Mouse (Mus musculus) embryonic facial prominence, embryonic 11.5 days (tissue): Measurements from ENCODE around the gene Tfeb. TPM values are rescaled to one million over a fixed set of nuclear protein-coding genes. Genes with fewer than 3 reads are reported as not detected.

Experiments used
- ATAC-seq: fragments of 200-750 bp; cut with Nextera tagmentation; replicated peaks from 2 replicates; pipeline ENCODE4 v1.8.0; 2017; ENCODE audit warnings: low read depth; ENCODE audit not compliant: insufficient number of reproducible peaks, low FRiP score, low TSS enrichment
- DNase-seq: peaks from one replicate; pipeline ENCODE4 v3.0.0-alpha.2; 2015; ENCODE audit warnings: low spot score
- H3K27ac ChIP-seq: fragments of 300-500 bp; sonication (generic); replicated peaks from 2 replicates; pipeline ENCODE4 v1.5.1; 2014; ENCODE audit warnings: mild to moderate bottlenecking, low read depth, low read length, control low read depth
- H3K27me3 ChIP-seq: fragments of 300-500 bp; sonication (generic); 2 replicates; pipeline ENCODE4 v1.6.1; 2014; ENCODE audit warnings: mild to moderate bottlenecking, low read length, moderate library complexity, mixed read lengths; ENCODE audit not compliant: control insufficient read depth, insufficient read depth
- H3K36me3 ChIP-seq: fragments of 300-500 bp; sonication (generic); replicated peaks from 2 replicates; pipeline ENCODE4 v1.6.1; 2014; ENCODE audit warnings: low read depth, mild to moderate bottlenecking, low read length, moderate library complexity, mixed read lengths; ENCODE audit not compliant: control insufficient read depth, insufficient read depth
- H3K4me1 ChIP-seq: fragments of 300-500 bp; sonication (generic); 2 replicates; pipeline ENCODE4 v1.6.1; 2014; ENCODE audit warnings: low read length, mixed read lengths; ENCODE audit not compliant: control insufficient read depth, insufficient read depth
- H3K4me2 ChIP-seq: fragments of 300-500 bp; sonication (generic); 2 replicates; pipeline ENCODE4 v1.6.1; 2014; ENCODE audit warnings: low read depth, mild to moderate bottlenecking, control low read depth, low read length, moderate library complexity
- H3K4me3 ChIP-seq: fragments of 300-500 bp; sonication (generic); 2 replicates; pipeline ENCODE4 v1.5.1; 2014; ENCODE audit warnings: low read depth, low read length, control low read depth
- H3K9ac ChIP-seq: fragments of 300-500 bp; sonication (generic); replicated peaks from 2 replicates; pipeline ENCODE4 v1.6.1; 2014; ENCODE audit warnings: mild to moderate bottlenecking, control low read depth, low read length
- H3K9me3 ChIP-seq: fragments of 300-500 bp; sonication (generic); replicated peaks from 2 replicates; pipeline ENCODE4 v1.6.1; 2016; ENCODE audit warnings: mild to moderate bottlenecking, low read length, inconsistent platforms, mixed read lengths; ENCODE audit not compliant: control insufficient read depth
- WGBS: fragments of 180-500 bp; shearing (Covaris S2); extraction: QIAGEN DNeasy Blood & Tissue Kit; methylation state at CpG from one replicate; pipeline ENCODE4 v1.1.7; 2014; 5-methylcytosine and 5-hydroxymethylcytosine counted together
- polyA plus RNA-seq: library from polyadenylated mRNA; unstranded; fragments of >200 nt; fragmentation: Nextera tagmentation; extraction: Ambion mirVana; gene quantifications from 2 replicates; pipeline ENCODE4 v1.2.1, GENCODE M21; 2014

Gene Tfeb
- polyA plus RNA-seq, 1 experiment from 2014 or later = 2.1 TPM

DNA sequence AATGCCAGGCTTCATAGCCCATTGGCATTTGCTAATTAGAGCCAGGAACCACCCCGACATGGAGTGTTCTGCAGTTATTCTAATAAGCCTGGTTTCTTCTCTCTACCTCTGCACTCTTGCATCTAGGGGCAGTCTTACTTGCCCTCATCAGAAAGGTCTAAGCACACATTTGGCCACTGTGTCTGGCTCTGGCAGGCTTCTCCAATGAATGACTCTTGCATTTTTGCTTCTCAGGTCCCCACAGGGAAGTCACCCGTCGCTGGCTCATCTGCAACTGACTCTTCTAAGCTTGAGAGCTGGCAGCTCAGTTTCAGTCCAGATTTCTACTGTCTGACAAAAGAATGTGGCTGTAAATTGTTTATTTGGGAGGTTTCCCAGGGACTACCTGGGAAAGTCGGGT lies 29.2 kb downstream of the Tfeb start:
- ATAC-seq (no peak), DNase-seq (no peak)
- Histone ChIP-seq H3K27ac (no peak overlapping the region), H3K4me3 (no peak overlapping the region), H3K9ac (no peak overlapping the region), H3K4me2 (no peak overlapping the region), H3K4me1 (no peaks in the 10 kb centered on the region), H3K9me3 (no peaks in the 10 kb centered on the region), H3K27me3 (no peaks in the 10 kb centered on the region), H3K36me3 (no peaks in the 10 kb centered on the region)
- WGBS = 76% methylated on average over 4 of the region's 4 CpGs

- WGBS = 91% methylated on average over 6 of the region's 6 CpGs
- H3K4me3 ChIP-seq = no peak overlapping the region
- H3K27me3 ChIP-seq = no peaks in the 10 kb centered on the region
- H3K9me3 ChIP-seq = no peaks in the 10 kb centered on the region
- H3K4me2 ChIP-seq = no peak overlapping the region
- ATAC-seq (no peak), DNase-seq (no peak)
- H3K4me1 ChIP-seq = no peaks in the 10 kb centered on the region
- H3K27ac ChIP-seq = no peak overlapping the region
- H3K9ac ChIP-seq = no peak overlapping the region
- H3K36me3 ChIP-seq = no peaks in the 10 kb centered on the region
Measured at GRCm38 (mm10) chr17:47766407-47767043, 29.7 kb downstream of the Tfeb start.

DNA sequence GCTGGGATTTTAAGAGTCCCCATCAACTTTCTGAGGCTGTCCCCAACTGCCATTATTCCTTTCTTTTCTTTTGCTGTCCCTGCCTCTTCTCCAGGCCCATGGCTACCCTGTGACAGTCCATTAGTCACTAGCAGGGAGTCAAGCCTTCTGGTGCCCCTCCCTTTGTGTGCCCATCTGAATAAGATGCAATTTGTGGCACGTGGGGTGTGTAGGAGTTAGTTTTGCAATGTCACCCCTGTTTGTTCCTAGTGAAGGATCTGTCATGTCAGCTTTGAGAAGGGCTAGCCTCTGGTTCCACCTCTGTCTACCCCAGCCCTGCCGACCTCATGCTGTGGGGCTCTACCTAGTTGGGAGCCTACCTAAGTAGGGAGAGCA lies 30.2 kb downstream of the Tfeb start:
- no peak for DNase-seq
- Histone ChIP-seq H3K27me3 (no peaks in the 10 kb centered on the region), H3K27ac (no peak overlapping the region), H3K9ac (no peak overlapping the region), H3K9me3 (no peaks in the 10 kb centered on the region), H3K4me1 (no peaks in the 10 kb centered on the region), H3K4me2 (no peak overlapping the region), H3K36me3 (no peaks in the 10 kb centered on the region), H3K4me3 (no peak overlapping the region)
- 79% methylated on average over 2 of the region's 2 CpGs for WGBS
- ATAC-seq = no peak

- Histone ChIP-seq H3K36me3 (no peaks in the 10 kb centered on the region), H3K4me1 (no peaks in the 10 kb centered on the region), H3K4me3 (no peak overlapping the region), H3K4me2 (no peak overlapping the region), H3K27ac (no peak overlapping the region), H3K9ac (no peak overlapping the region), H3K27me3 (no peaks in the 10 kb centered on the region), H3K9me3 (no peaks in the 10 kb centered on the region)
- no peak for DNase-seq
- no peak for ATAC-seq
- 51% methylated on average over 14 of the region's 17 CpGs for WGBS
Measured at GRCm38 (mm10) chr17:47767456-47768141, 30.8 kb downstream of the Tfeb start.

DNA sequence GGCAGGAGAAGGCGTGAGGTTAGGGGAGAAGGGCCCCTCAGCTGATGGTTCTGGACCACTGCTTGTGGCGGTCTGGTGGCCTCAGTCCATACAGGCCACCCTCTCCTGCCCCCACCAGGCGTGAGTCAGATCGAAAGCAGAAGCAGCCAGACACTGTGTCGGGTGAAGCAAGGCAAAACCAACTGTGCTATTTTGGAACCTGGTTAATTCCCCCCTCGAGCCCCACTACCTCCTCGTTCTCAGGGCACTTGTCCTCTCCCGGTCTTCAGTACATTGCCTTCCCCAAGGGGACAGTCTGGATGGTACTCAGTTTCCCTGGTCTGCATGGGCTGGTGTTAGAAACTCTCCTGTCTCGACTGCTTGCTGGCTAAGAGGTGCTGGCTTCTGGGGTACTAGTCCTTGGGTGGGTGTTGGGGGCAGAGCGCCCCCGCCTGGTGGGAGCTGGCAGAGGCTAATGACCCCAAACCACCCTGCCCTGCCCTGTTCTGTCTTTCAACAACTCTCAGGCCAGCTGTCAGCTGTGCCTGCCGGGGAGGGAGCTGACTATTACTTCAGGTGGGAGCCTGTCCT lies 32.0 kb downstream of the Tfeb start:
- H3K9ac ChIP-seq = no peak overlapping the region

DNA sequence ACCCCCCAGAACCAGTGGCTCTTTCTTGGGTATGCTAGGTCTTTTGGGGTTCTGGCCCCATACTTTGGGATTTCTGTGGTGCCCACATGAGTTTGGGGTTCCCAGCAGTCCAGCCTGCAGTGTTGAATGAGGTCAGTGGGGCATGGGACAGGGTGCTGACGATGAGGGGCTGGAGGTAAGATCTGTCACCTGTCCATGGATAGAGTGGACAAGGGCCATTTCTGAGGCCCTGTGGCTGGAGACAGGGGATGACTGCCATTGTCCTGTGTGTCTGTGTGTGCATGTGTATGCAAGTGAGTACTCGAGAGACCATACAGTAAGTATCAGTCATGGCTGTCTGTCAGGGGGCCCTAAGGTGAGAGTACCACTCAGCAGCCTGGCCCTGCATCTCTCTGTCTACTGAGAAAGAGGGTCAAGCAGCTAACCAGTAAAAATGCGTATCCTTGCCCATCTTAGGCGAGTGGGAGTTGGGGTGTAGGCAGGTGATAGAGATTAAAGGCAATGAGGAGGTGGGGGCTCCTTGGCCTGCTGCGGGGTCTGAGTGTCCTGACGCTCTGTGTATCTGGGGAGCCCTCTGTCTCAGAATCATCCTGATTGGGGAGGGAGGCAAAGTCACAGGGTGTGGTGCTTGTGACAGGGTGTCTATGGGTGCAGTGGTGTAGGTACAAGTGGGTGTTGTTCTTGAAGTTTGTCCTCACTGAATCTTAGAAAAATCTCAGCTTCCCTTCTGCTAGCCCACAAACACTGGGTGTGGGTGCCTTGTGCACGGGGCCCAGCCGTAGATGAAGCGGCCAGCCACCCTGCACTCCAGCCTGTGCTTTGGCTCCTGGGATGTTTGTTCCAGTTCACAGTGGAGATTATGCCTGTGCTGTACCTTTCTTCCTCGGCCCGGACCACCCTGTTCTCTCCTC lies 32.8 kb downstream of the Tfeb start:
- ATAC-seq (no peak), DNase-seq (no peak)
- Histone ChIP-seq H3K4me1 (no peaks in the 10 kb centered on the region), H3K4me2 (no peak overlapping the region), H3K4me3 (no peak overlapping the region), H3K27me3 (no peaks in the 10 kb centered on the region), H3K9ac (no peak overlapping the region), H3K36me3 (no peaks in the 10 kb centered on the region), H3K9me3 (no peaks in the 10 kb centered on the region), H3K27ac (no peak overlapping the region)
- WGBS = 76% methylated on average over 11 of the region's 11 CpGs

More for the DNA sequence above, 32.0 kb downstream of the Tfeb start:
- Histone ChIP-seq H3K4me3 (no peak overlapping the region), H3K27ac (no peak overlapping the region), H3K4me2 (no peak overlapping the region), H3K9me3 (no peaks in the 10 kb centered on the region), H3K36me3 (no peaks in the 10 kb centered on the region), H3K27me3 (no peaks in the 10 kb centered on the region), H3K4me1 (no peaks in the 10 kb centered on the region)
- ATAC-seq (no peak), DNase-seq (no peak)
- 60% methylated on average over 12 of the region's 12 CpGs for WGBS

- H3K9ac ChIP-seq = no peak overlapping the region
- 45% methylated on average over 6 of the region's 6 CpGs for WGBS
- no peaks in the 10 kb centered on the region for H3K27me3 ChIP-seq
- no peaks in the 10 kb centered on the region for H3K36me3 ChIP-seq
- ATAC-seq (no peak), DNase-seq (no peak)
- no peaks in the 10 kb centered on the region for H3K9me3 ChIP-seq
- no peak overlapping the region for H3K27ac ChIP-seq
- H3K4me2 ChIP-seq = no peak overlapping the region
- no peak overlapping the region for H3K4me3 ChIP-seq
- H3K4me1 ChIP-seq = no peaks in the 10 kb centered on the region
Measured at GRCm38 (mm10) chr17:47773604-47774003, 36.8 kb downstream of the Tfeb start.
